Mouse (Mus musculus) kidney, embryonic 14.5 days (tissue): Measurements from ENCODE around the gene BC004004. TPM values are rescaled to one million over a fixed set of nuclear protein-coding genes. Genes with fewer than 3 reads are reported as not detected.

Experiments used
- ATAC-seq: fragments of 200-750 bp; cut with Nextera tagmentation; 2 replicates; pipeline ENCODE4 v1.8.0; 2017; ENCODE audit warnings: moderate number of reproducible peaks, mild to moderate bottlenecking, moderate TSS enrichment, moderate library complexity; ENCODE audit not compliant: low FRiP score, low TSS enrichment
- H3K27ac ChIP-seq: fragments of 300-500 bp; sonication (generic); 2 replicates; pipeline ENCODE4 v1.5.1; 2014; ENCODE audit warnings: low read depth, mild to moderate bottlenecking, low read length, moderate library complexity, mixed read lengths
- H3K27me3 ChIP-seq: fragments of 300-500 bp; sonication (generic); 2 replicates; pipeline ENCODE4 v1.6.1; 2014; ENCODE audit warnings: mild to moderate bottlenecking, low read length; ENCODE audit not compliant: control insufficient read depth, insufficient read depth
- H3K36me3 ChIP-seq: fragments of 300-500 bp; sonication (generic); 2 replicates; pipeline ENCODE4 v1.6.1; 2014; ENCODE audit warnings: low read length, mixed read lengths; ENCODE audit not compliant: control insufficient read depth, insufficient read depth
- H3K4me1 ChIP-seq: fragments of 300-500 bp; sonication (generic); 2 replicates; pipeline ENCODE4 v1.6.1; 2014; ENCODE audit warnings: low read length, mixed read lengths; ENCODE audit not compliant: control insufficient read depth, insufficient read depth
- H3K4me2 ChIP-seq: fragments of 300-500 bp; sonication (generic); replicated peaks from 2 replicates; pipeline ENCODE4 v1.6.1; 2014; ENCODE audit warnings: low read depth, mild to moderate bottlenecking, low read length
- H3K4me3 ChIP-seq: fragments of 300-500 bp; sonication (generic); 2 replicates; pipeline ENCODE4 v1.5.1; 2014; ENCODE audit warnings: mild to moderate bottlenecking, low read length
- H3K9ac ChIP-seq: fragments of 300-500 bp; sonication (generic); 2 replicates; pipeline ENCODE4 v1.6.1; 2014; ENCODE audit warnings: low read depth, mild to moderate bottlenecking, low read length, moderate library complexity
- H3K9me3 ChIP-seq: fragments of 300-500 bp; sonication (generic); 2 replicates; pipeline ENCODE4 v1.6.1; 2016; ENCODE audit warnings: low read length; ENCODE audit not compliant: control insufficient read depth
- WGBS: fragments of 180-500 bp; shearing (Covaris S2); extraction: QIAGEN DNeasy Blood & Tissue Kit; methylation state at CpG from one replicate; pipeline ENCODE4 v1.1.7; 2014; 5-methylcytosine and 5-hydroxymethylcytosine counted together
- polyA plus RNA-seq: library from polyadenylated mRNA; unstranded; fragments of >200 nt; fragmentation: Nextera tagmentation; extraction: Ambion mirVana; gene quantifications from 2 replicates; pipeline ENCODE4 v1.2.1, GENCODE M21; 2014

BC004004 gene
- polyA plus RNA-seq, 1 experiment from 2014 or later = 59.8 TPM

- ATAC-seq = no peak
- Histone ChIP-seq H3K4me3 (no peak overlapping the region), H3K4me2 (no peak overlapping the region), H3K27ac (no peak overlapping the region), H3K9me3 (no peaks in the 10 kb centered on the region), H3K9ac (no peak overlapping the region), H3K27me3 (peaks cover 18% of the 10 kb centered on the region), H3K36me3 (peaks cover 12% of the 10 kb centered on the region), H3K4me1 (peaks cover 14% of the 10 kb centered on the region)
- 74% methylated on average over 9 of the region's 9 CpGs for WGBS
These were observed 59.1 kb downstream of the BC004004 start for GRCm38 (mm10) chr17:29327691-29328090.

- no peak overlapping the region for H3K9ac ChIP-seq
- H3K4me3 ChIP-seq = no peak overlapping the region
- peaks cover 31% of the 10 kb centered on the region for H3K36me3 ChIP-seq
- H3K4me2 ChIP-seq = no peak overlapping the region
- H3K4me1 ChIP-seq = peaks cover 12% of the 10 kb centered on the region
- ATAC-seq = no peak
- H3K27me3 ChIP-seq = peaks cover 15% of the 10 kb centered on the region
- 89% methylated on average over 3 of the region's 3 CpGs for WGBS
- no peaks in the 10 kb centered on the region for H3K9me3 ChIP-seq
- H3K27ac ChIP-seq = no peak overlapping the region
These were observed 61.6 kb downstream of the BC004004 start for GRCm38 (mm10) chr17:29330221-29330620.

DNA sequence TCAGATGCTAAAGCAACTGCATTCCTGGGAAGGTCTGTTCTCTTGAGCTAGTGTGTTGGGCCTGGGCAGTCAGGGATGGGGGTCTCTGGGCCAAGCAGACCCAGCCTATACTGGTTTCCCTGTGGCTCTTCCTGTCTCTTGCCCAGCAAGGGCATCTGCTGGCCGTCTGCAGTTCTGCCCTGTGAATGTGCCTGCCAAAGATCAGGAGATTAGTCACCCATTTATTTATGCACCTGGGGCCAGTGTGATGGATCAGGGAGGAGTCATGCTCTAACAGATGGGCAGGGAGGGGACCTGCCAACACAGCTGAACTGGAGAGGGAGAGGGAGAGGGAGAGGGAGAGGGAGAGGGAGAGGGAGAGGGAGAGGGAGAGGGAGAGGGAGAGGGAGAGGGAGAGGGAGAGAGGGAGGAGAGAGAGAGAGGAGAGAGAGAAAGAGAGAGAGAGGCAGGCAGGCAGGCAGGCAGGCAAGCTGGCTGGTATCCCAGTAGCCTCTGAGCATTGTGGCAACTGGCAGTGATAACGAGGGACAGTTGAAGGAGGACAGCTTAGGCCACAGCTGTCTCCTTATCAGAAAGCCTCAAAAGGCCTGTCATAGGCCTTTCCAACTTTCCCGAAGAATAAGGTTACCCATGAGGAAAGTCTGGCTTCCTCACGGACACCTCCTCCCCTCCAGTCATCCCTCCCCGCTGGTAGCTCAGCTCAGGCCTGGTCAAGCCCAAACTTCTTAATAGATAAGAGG lies 62.3 kb downstream of the BC004004 start:
- Histone ChIP-seq H3K4me2 (no peak overlapping the region), H3K9ac (no peak overlapping the region), H3K9me3 (no peaks in the 10 kb centered on the region), H3K4me1 (peaks cover 12% of the 10 kb centered on the region), H3K4me3 (no peak overlapping the region), H3K27ac (peak overlapping the region; percentile 56), H3K27me3 (peaks cover 11% of the 10 kb centered on the region), H3K36me3 (peaks cover 37% of the 10 kb centered on the region)
- WGBS = 29% methylated on average over 5 of the region's 5 CpGs
- ATAC-seq = peak; percentile 37; the same call in 1 of the 2 replicates

- no peaks in the 10 kb centered on the region for H3K4me1 ChIP-seq
- no peak overlapping the region for H3K4me2 ChIP-seq
- 83% methylated on average over 4 of the region's 4 CpGs for WGBS
- H3K4me3 ChIP-seq = no peak overlapping the region
- ATAC-seq = no peak
- H3K36me3 ChIP-seq = peaks cover 51% of the 10 kb centered on the region
- no peak overlapping the region for H3K9ac ChIP-seq
- H3K27me3 ChIP-seq = 0 out of 2 replicates have a peak, but pooled peaks cover 1% of the 10 kb centered on the region
- no peaks in the 10 kb centered on the region for H3K9me3 ChIP-seq
- no peak overlapping the region for H3K27ac ChIP-seq
These were observed 63.6 kb downstream of the BC004004 start for GRCm38 (mm10) chr17:29332186-29332685.

GRCm38 (mm10) chr17:29336266-29336990 lies 67.8 kb downstream of the BC004004 start:
- no peaks in the 10 kb centered on the region for H3K9me3 ChIP-seq
- H3K4me3 ChIP-seq = no peak overlapping the region
- WGBS = 93% methylated on average over 19 of the region's 19 CpGs
- no peak overlapping the region for H3K4me2 ChIP-seq
- ATAC-seq = no peak
- H3K9ac ChIP-seq = no peak overlapping the region
- no peak overlapping the region for H3K27ac ChIP-seq
- peaks cover 86% of the 10 kb centered on the region for H3K36me3 ChIP-seq
- no peaks in the 10 kb centered on the region for H3K27me3 ChIP-seq
- peaks cover 7% of the 10 kb centered on the region for H3K4me1 ChIP-seq

- ATAC-seq = no peak
- 95% methylated on average over 9 of the region's 9 CpGs for WGBS
- Histone ChIP-seq H3K27ac (no peak overlapping the region), H3K9me3 (no peaks in the 10 kb centered on the region), H3K4me1 (peaks cover 20% of the 10 kb centered on the region), H3K27me3 (no peaks in the 10 kb centered on the region), H3K4me2 (no peak overlapping the region), H3K9ac (no peak overlapping the region), H3K36me3 (peaks cover 76% of the 10 kb centered on the region), H3K4me3 (no peak overlapping the region)
These were observed 69.6 kb downstream of the BC004004 start for GRCm38 (mm10) chr17:29337979-29338823.

DNA sequence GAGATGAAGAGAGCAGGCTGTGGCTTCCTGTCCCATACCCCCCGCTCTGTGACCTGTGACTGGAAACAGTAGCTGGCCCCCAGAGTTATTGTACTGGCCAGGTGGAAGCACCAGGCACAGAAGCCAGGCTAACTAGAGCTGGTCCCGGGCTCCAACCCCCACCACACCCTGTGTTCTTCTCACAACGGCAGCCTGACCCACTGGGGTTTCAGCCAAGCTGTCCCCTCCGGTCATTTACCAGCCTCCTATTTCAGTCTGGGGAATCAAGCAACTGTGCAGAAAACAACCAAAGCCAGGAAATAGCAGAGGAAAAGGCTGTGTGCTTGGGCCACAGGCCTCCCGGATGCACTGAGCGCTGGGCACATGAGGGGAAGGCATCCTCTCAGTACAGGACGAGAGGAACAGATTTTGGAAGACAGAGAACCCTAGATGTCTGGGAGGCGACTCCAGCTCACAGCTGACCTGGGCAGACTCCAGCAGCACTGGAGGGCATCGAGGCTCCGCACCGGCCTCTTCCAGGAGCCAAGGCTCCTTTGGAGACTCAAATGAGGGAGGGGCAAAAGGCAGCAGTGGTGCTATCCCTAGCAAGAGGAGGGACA lies 70.7 kb downstream of the BC004004 start:
- Histone ChIP-seq H3K27ac (peak overlapping the region; percentile 59; the same call in 1 of the 2 replicates), H3K9ac (no peak overlapping the region), H3K36me3 (peaks cover 76% of the 10 kb centered on the region), H3K4me2 (no peak overlapping the region), H3K27me3 (no peaks in the 10 kb centered on the region), H3K9me3 (no peaks in the 10 kb centered on the region), H3K4me3 (no peak overlapping the region), H3K4me1 (peaks cover 20% of the 10 kb centered on the region)
- no peak for ATAC-seq
- WGBS = 78% methylated on average over 11 of the region's 11 CpGs

DNA sequence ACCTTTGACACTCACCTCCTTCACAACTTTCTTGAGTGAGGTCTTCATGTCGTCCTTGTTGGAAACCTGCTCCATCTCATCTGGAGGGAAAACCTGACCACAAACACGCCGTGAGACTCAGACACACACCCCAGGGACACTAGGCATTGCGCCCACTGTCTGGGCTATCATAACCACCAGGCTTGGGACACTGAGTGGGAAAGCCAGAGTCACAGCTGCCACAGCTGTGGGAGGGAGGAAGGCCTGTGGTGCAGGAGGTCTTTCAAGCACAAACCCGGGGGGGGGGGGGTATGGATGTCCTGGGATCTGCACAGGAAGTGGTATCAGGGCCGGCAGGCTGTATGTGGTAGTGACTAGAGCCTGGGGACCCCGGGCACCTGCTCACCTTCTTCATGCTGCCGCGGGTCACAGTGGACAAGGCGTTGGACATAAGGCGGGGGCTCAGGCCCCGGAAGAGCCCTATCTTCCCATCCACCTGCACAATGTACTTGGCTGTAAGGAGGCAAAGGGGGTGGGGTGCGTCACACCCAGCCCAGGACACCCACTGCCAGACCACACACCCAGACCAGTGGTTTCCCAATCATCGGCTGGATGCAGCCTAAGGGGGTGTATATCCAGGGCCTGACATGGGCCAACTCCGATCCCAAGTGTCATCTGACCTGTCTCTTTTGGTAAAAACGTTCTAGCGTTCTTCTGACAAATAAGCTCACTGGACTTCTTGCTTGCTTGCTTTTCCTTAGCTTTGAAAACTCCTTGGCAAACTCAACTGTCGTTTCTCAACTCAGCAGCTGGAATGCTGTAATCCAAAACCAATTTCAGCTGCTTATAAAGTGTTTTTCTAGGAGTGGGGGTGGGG lies 72.0 kb downstream of the BC004004 start:
- Histone ChIP-seq H3K27ac (peak overlapping the region; percentile 59; the same call in 1 of the 2 replicates), H3K9me3 (no peaks in the 10 kb centered on the region), H3K27me3 (no peaks in the 10 kb centered on the region), H3K4me2 (no peak overlapping the region), H3K4me3 (no peak overlapping the region), H3K4me1 (peaks cover 21% of the 10 kb centered on the region), H3K36me3 (peaks cover 70% of the 10 kb centered on the region), H3K9ac (no peak overlapping the region)
- no peak for ATAC-seq
- WGBS = 72% methylated on average over 18 of the region's 18 CpGs
